Mouse (Mus musculus) kidney, postnatal 36 days (tissue): ENCODE measurements around the gene Pofut1.

Experiments used
- DNase-seq, 2 experiments: peaks; one replicate each; pipeline ENCODE4 v3.0.0; 2021 to 2022; ENCODE audit warnings: mixed read lengths in 2 of 2

The Pofut1 gene

DNA sequence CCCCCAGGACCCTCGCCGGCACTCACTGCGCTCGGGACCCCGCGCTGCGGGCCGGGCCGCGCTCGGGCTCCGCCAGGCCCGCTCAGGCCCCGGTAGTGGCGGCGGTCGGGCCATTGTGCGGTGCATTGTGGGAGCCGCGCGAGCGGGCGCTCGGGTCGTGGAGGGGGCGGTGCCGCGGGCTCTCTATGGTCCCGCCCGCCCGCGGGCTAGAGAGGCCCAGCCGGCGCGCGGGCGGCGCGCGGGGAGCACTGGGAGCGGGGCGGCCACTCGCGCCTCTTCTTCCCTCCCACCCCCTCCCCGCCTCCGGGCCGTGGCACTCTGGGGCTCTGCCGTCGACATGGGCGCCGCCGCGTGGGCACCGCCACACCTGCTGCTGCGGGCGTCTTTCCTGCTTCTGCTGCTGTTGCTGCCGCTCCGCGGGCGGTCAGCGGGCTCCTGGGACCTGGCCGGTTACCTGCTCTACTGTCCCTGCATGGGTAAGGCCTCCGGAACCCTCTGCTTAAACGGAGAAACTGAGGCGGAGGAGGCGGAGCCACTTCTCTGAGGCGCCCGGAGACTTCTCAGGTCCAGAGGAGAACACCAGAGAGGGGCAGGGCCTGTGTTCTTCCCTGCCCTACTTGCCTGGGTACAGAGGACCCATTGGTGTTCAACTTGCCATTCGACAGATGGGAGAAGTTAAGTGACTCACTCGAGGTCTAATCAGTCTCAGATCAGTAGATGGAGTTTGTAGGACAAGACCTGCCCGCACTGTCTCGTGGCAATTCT lies at the start of gene Pofut1, which contains the start of gene Plagl2:
Pofut1 (plus strand) TSS at position 284 of the 765 bp plus-strand sequence.
Plagl2 (minus strand) TSS at position 177 of the 765 bp plus-strand sequence.
- peak; percentile 92 to 96 for DNase-seq

DNA sequence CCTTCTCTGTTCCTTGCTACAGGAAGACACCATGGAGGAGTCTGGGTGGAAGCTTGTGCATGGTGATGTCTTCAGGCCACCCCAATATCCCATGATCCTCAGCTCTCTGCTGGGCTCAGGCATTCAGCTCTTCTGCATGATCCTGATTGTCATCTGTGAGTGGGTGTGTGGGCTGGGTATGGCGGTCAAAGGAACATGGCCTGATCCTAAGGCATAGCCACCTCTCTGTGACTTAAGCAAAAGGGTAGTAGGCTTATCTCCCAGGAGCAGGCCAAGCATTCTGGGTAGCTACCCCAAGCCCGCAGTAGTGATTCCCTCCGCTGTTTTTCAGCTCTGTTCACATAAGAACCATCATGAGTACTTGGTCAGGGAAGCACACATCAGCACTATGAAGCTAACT lies 47.1 kb upstream of the Pofut1 start:
- no peak for DNase-seq

DNA sequence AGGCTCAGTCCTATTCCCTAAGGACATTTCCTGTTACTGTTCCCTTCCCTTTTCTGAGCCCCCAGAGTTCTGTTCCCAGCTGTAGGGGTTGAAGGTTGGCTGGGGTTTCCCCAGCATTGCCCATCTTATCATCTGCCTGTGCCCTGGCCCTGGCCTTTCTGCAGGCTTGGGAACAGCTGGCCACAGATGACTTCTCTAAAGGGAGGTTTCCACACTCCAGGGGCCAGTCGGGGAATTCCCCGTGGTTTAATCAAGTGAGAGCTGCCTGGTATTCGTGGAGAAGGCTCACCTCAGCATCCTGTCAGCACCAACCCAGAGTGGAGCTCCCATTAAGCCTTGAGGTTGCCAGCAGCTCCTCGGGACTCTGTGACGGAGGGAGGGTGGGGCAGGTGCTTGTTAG lies 42.8 kb upstream of the Pofut1 start:
- DNase-seq = no peak

DNA sequence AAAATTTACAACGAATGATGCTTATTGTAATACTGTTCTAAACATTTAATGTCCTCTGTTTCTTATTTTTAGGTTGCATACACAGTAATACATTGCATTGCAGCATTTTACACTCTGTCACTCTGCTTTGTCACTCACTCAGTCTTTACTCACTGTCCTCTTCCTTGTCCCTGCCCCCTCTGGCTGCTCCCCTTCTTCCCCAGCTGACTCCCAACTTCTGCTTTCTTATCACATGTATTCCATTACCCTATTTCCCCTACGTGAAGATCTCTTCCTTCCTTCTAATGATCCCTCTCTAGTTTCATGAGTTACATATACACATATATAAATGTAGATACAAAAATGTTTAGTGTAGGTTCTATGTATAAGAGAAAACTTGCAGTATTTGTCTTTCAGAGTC lies 42.2 kb upstream of the Pofut1 start:
- DNase-seq = no peak

DNA sequence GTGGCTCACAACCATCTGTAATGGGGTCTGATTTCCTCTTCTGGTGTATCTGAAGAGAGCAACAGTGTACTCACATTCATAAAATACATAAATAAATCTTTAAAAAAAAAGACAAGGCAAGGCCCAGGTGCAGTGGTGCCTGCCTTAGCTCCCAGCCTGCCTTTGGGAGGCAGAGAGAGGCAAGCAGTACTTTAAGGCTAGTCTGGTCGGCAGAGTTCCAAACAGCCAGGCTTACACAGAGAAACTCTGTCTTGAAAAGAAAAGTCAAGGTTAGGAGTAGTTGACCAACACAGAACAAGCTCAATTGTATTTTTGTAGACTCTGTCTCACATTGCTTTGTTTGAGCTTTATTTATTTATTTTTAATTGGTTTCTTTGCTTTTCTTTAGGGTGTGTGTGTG lies 38.6 kb upstream of the Pofut1 start:
- no peak for DNase-seq

DNA sequence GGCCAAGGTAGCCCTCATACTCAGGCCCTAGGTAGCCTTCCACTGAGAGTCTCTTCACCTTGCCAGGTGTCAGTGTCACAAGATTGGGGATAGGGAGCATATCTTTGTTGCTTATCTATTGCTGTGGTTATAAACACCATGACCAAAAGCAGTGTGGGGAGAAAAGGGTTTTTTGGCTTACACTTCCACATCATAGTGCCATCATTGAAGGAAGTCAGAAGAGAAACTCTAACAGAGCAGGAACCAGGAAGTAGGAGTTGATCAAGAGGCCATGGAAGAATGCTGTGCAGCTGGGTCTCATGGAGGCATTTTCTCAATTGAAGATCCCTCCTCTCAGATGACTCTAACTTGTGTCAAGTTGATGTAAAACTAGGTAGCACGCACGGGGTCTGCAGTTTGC lies 33.2 kb upstream of the Pofut1 start:
- DNase-seq = no peak

DNA sequence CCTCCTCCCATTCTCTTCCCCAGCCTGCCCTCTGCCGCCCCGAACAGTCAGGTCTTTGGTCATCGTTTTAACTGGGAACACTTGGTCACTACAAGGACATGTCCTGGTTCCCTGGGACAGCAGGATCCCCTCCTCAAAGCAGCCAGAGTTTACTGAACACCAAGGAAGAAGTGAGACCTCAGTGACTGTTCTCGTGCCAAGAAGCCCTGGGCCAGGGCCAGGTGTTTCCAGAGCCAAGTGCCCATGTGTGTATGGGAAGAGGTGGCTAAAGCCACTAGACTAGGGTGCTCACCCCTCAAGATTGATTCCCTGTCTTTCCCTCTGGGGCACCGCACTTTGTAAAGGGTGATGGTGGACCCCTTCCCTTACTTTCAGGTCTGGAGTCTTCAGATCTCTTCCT lies 32.0 kb upstream of the Pofut1 start:
- DNase-seq = peak in 1 of 2 experiments; percentile 23

DNA sequence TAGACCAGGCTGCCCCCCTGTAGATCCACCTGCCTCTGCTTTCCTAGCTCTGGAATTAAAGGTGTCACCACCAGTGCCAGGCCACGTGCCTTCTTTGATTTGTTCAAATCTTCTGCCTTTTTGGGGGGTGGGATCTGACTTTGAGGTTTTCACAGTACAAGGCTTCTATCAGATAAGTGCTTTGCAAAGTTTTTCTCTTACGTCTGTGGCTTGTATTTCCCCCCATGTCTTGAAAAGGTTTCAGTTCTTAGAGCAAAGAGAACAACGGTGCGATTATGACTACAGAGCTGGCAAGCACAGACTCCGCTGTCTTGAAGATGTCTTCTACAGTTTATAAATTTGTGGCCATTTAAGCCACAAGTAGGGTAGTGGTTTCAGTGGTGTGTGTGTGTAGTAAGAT lies 29.9 kb upstream of the Pofut1 start:
- no peak for DNase-seq

DNA sequence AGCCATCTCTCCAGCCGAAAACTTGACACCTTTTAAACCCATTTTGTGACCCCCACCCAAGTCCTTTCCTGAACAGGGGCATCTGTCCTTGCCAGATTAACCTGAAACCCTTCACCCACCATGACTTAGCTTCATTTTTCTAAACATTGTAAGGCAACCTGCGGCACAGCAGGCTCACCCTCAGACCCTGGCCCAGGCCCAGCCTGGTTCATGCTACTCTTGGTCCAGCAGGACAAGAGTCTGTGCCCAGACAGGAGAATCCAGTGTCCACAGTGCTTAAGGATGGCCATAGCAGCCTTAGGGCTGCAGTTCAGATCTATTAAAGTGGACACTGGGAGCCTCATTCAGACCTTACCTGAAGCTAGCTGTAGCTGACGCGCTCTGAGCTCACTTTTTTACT lies 28.0 kb upstream of the Pofut1 start:
- DNase-seq = no peak

DNA sequence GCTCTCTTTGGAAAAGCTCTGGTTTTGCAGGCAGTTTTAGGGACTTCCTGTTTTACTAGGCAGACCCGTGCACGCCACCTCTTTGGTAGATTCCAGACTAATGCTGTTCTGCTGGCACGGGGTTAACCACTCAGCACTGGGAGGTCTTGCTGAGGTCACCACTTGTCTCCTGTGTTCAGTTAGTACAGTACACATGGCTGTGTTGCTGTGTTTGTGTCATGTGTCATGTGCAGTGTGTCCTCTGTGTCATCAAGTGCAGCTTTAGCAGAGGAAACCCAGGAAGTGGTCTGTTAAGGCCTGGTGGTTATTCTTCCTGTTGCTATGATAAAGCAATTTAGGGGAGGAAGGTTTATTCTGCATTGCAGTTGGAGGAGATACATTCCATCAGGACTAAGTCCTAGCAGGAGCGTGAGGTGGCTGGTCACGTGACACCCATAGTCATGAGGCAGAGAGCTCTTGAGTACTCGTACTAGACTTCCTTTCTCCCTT lies 26.5 kb upstream of the Pofut1 start:
- no peak for DNase-seq

DNA sequence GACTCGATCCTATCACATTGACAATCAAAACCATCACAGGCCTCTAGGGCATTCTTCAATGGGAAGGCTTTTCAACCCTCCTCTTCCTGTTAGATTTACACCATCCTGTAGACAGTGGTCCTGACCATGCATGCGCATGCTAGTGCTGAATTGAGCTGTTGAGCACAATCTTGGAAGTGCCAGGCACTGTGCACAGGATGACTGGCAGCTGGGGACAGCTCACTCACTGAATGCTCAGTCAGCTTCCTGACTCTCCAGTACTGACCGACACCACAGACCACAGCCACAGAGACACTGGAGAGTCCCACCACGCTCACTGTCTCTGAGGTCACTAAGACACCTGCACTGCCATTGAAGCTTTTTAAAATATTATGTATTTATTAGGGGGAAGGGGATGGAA lies 25.9 kb upstream of the Pofut1 start:
- no peak for DNase-seq

DNA sequence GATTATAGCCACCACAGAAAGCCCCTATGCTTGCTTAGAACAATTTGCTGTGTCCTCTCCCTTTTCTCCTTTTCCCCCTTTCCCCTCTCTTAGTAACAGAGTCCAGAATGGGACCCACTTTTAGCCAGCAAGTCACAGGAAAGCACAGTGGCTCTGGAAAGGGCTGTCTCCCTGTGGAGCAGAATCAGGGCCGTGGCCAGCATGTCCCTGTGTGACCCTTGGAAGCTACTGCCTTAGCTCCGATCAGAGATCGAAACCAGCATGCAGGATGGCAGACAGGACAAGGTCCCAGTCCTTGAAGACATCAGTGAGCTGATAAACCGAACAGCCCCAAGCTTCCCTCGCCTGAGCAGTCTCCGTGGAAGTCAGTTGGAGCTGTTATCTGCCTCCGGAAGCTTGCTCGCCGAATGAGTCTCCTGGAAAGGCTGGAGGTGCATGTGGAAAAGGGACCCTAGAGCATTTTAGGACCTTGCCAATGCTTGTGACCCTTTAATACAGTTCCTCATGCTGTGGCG lies 23.4 kb upstream of the Pofut1 start:
- DNase-seq = no peak

DNA sequence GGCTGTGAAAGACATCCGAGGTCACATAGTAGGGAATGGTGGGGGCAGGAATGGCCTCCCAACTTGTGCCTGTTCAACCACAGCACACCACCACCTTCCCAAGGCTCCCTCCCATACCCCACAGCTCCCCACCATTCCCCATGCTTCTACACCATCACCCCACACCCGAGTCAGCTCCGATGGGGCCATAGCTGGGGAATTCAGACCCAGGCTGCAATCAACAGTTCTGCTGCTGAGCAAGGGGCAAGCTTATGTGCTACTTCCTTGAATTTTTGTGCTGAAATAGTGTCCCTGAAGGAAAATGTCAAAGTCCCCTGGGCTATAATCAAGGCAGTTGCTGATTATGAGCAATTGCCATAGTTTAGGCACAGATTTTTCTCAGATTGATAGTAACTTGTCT lies 22.8 kb upstream of the Pofut1 start:
- no peak for DNase-seq

DNA sequence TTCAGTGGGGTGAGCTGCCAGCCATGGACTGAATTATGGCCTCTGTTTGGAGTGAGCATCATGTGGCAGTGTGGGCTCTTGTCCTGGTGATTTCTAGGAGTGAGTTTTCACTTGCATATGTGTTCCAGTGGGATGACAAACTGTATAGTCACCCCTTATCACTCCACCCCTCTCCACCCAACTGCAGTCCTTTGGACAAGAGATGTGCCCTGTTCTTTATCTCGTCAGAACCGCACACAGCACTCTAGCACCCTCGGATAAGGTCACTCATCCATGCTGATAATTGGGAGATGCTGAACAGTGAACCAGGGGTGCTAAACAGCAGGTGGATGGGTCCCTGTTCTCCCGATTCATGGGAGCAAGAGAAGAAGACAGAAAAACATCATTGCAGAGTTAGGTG lies 19.7 kb upstream of the Pofut1 start:
- no peak for DNase-seq

DNA sequence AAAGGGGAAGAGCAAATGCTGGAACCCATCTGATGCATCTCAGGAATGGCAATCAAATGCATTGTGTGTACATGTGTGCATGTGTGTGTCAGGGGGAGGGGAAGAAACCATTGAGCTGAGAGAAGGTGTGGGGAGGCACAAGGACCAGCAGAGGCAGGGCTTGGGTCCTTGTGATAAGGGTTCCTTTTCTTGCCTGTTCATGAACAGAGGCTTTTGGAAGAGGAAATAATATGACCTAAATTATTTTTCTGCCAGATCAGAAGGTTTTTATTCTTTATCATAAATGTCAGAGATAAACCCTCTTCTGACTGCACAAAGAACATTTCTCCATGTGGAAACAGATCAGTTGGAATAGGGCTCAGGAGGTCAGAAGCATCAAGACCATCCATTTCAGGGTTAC lies 19.2 kb upstream of the Pofut1 start:
- DNase-seq = no peak

DNA sequence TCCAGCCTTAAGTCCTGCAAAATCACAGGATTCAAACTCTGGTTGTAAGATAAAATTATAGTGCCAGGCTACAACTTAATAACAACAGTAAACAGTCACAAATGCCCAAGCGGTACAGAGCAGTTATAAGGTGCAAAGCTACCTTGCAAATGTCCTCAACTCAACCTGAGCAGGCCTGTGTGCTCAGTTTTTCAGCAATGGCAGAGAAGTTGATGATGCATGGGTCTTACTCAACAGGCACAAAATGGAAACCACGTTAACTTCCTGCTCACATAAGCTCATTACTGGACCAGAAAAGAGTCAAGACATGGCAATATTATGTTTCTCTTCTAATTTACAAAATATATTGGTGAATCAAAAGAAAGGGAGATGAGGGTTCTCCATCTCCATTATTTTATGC lies 18.8 kb upstream of the Pofut1 start:
- DNase-seq = no peak

DNA sequence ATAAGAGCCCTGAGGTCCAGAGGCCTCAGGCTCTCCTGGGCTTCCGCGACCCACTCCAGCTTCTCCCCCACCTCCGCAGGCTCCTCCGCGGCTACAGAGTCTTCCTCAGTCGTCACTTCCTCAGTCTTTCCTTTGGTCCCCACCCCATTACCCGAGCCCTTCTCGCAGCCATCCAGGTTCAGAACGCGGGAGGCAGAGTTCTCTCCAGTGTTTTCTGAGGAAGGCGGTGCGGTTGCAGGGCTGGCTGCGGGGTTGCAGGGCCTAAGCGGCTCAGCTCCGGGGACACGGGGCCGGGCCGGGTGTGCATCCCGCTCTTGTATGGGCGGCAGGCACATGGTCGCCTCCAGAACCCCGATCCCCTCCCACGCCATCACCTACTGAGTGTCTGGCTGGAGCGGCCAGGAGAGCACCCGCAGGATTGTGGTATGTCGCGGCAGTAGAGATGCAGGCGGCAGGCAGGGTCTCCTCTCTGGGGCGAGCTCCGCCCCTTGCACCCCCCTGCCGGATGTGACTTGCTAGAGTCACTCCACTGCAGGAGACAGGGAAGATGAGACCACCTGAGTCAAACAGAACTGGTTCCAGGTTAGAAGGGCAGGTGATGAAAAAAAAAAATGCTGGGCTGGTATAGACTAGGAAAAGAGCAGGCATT lies 16.3 kb upstream of the Pofut1 start, which contains the start of gene Tspyl3:
Tspyl3 (minus strand) TSS at position 496 of the 649 bp plus-strand sequence.
- DNase-seq = peak in 1 of 2 experiments; percentile 46

DNA sequence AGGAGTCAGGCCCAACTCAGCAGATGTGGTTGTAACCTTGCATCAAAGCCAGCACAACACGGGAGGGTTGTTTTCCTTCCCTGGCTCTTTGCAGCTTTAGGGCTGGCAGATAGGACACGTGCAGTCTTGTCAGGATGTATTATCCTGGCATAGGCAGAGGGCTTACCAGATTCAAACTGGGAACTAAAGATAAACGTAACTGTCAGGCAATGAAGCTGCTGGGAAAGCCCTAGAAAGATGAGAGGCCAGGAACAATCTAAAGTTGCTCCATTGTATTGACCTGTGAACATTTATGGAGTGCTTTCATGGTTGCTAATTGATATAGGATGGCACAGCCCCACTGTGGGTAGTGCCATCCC lies 15.8 kb upstream of the Pofut1 start:
- DNase-seq = no peak

DNA sequence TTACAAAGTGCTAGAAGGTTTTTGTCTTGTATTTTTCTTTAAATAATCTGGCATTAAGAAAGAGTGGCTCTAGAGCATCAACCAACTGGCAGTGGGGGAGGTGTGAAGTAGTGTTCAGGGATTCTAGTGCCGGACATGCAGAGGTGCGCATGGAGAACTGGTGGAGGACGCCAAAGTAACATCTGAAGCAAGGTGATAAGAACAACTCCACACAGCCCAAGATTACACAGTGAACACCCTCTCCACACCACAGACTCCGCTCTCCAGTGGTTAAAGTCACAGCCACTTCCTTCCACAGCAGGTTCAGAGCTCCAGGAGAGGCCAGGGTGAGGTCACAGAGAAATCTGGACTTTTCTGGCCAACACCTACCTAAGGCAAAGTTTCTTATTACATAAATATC lies 13.4 kb upstream of the Pofut1 start:
- no peak for DNase-seq

DNA sequence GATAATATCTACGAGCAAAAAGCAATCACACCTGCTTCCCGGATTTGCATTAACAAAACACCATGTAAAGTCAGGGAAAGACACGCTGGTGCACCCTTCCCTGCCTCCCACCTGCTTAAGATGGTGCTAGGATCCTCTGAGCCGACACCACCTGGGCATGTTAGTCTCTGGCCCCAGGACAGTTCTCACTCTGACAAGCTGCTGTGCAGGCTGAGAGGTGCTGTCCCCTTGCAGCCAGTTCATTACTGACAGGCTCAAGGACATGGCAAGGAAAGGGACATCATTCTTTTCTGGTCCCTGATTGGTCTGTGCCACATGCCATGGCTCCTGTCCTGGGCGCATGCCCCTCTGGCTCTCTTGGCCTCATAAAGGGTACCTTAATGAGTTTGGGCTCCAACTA lies 12.8 kb upstream of the Pofut1 start:
- no peak for DNase-seq

DNA sequence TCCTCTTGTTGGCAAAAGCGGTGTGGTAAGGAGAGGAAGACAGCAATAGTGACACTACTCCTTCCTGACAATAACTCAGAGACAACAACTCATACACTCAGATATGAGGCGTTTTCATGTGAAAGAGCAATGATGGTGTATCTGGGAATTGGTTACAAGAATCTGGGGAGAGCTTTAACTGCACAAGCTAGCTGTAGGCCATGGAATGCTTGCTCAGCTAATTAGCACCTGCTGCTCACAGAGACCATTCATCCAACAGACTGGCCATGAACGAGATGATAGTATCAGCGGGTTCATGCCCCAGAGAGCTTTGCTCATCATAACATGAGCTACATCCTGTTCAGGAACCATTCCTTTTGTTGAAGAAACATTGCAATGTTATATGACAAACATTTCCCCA lies 4.1 kb upstream of the Pofut1 start:
- no peak for DNase-seq

DNA sequence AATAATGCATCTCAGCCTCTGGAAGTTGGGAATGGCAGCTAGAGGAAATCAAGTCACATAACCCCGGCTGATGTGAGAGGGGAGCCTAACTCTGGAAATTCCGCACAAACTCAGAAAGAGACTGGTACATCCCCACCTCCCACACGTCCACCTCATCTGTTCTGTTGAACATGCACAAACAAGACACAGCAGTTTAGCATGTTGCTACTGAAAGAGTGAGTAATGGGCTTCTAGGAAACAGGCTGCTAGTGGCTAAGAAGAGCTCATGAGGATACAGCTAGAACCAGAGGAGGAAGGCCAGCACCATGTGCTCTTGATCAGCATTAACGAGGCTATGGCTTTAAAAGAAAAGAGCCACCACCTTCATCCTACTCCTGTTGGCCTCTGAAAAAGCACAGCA lies 3.4 kb upstream of the Pofut1 start:
- DNase-seq = no peak

DNA sequence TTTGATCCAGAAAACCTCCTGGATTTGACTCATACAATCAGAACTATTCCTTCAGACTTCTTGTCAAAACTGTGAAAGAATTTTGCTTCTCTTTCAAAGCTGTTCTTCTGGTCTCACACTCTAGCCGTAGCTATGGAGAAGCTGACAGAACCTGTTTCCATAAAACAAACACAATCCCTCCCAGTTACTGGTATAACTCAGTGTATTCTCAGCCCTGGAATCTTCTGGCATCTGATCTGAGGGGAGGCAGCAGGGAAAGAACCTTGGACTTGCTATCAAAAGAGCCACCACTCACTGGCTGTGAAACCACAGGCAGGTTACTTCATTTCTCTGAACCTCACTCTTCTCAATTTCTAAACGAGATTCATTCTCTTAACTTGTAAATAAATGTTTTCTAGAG lies 2.9 kb upstream of the Pofut1 start:
- DNase-seq = no peak
